Mouse (Mus musculus): ENCODE data around the gene Camk2b. TPM values are rescaled to one million over a fixed set of nuclear protein-coding genes. Genes with fewer than 3 reads are reported as not detected.
A peak's percentile ranks its signal among the peaks of the same experiment; 100 is the strongest.
"Not testable (repeated sequence)": the region's sequence is repeated elsewhere in the genome, so short reads cannot be mapped to it uniquely, and the experiment has no call there.

Gene Camk2b
- polyA plus RNA-seq, 1 experiment from 2014 or later, result 3.6 TPM

- not testable (repeated sequence) for DNase-seq (ENCODE audit: low spot score); H3K36me3 ChIP-seq; H3K9me3 ChIP-seq; H3K4me1 ChIP-seq (replicated peaks); H3K27ac ChIP-seq; H3K4me3 ChIP-seq
- WGBS, result 51% methylated on average over 1 of the region's 4 CpGs
- H3K27me3 ChIP-seq (ENCODE audit: insufficient read depth, poor library complexity, severe bottlenecking), result peaks cover 48% of the 10 kb centered on the region
These were observed 60.7 kb downstream of the Camk2b start for GRCm38 (mm10) chr11:6005374-6006043.

- 33% methylated on average over 2 of the region's 2 CpGs for WGBS
- Histone ChIP-seq H3K27ac (no peak overlapping the region), H3K9me3 (no peaks in the 10 kb centered on the region), H3K4me3 (no peak overlapping the region), H3K36me3 (no peaks in the 10 kb centered on the region), H3K27me3 (ENCODE audit: insufficient read depth, poor library complexity, severe bottlenecking) (peaks cover 39% of the 10 kb centered on the region), H3K4me1 (replicated peaks) (peaks cover 21% of the 10 kb centered on the region)
- DNase-seq (ENCODE audit: low spot score), result no peak
These were observed 63.0 kb downstream of the Camk2b start for GRCm38 (mm10) chr11:6003046-6003639.

GRCm38 (mm10) chr11:6001981-6002649, 64.0 kb downstream of the Camk2b start:
- Histone ChIP-seq H3K27me3 (ENCODE audit: insufficient read depth, poor library complexity, severe bottlenecking) (peaks cover 33% of the 10 kb centered on the region), H3K9me3 (no peaks in the 10 kb centered on the region), H3K36me3 (no peaks in the 10 kb centered on the region), H3K4me1 (replicated peaks) (peaks cover 21% of the 10 kb centered on the region), H3K4me3 (no peak overlapping the region), H3K27ac (no peak overlapping the region)
- 77% methylated on average over 9 of the region's 9 CpGs for WGBS
- DNase-seq (ENCODE audit: low spot score), result no peak

GRCm38 (mm10) chr11:6000961-6001682, 65.0 kb downstream of the Camk2b start:
- 79% methylated on average over 14 of the region's 14 CpGs for WGBS
- Histone ChIP-seq H3K4me1 (replicated peaks) (peaks cover 21% of the 10 kb centered on the region), H3K27ac (peak overlapping the region; percentile 79), H3K36me3 (no peaks in the 10 kb centered on the region), H3K4me3 (no peak overlapping the region), H3K27me3 (ENCODE audit: insufficient read depth, poor library complexity, severe bottlenecking) (peaks cover 33% of the 10 kb centered on the region), H3K9me3 (no peaks in the 10 kb centered on the region)
- DNase-seq (ENCODE audit: low spot score), result no peak

- Histone ChIP-seq H3K27ac (peak overlapping the region; percentile 79), H3K27me3 (ENCODE audit: insufficient read depth, poor library complexity, severe bottlenecking) (peaks cover 28% of the 10 kb centered on the region), H3K4me3 (peak overlapping the region; percentile 18; the same call in 1 of the 2 replicates), H3K4me1 (replicated peaks) (peaks cover 21% of the 10 kb centered on the region), H3K36me3 (no peaks in the 10 kb centered on the region), H3K9me3 (no peaks in the 10 kb centered on the region)
- 25% methylated on average over 8 of the region's 8 CpGs for WGBS
- peak; percentile 69 for DNase-seq (ENCODE audit: low spot score)
These were observed 66.1 kb downstream of the Camk2b start for GRCm38 (mm10) chr11:5999832-6000771.

- H3K4me3 ChIP-seq, result no peak overlapping the region
- H3K9me3 ChIP-seq, result no peaks in the 10 kb centered on the region
- WGBS, result 90% methylated on average over 2 of the region's 2 CpGs
- no peak overlapping the region for H3K27ac ChIP-seq
- peaks cover 21% of the 10 kb centered on the region for H3K4me1 ChIP-seq (replicated peaks)
- peaks cover 15% of the 10 kb centered on the region; the same call in 1 of the 2 replicates for H3K27me3 ChIP-seq (ENCODE audit: insufficient read depth, poor library complexity, severe bottlenecking)
- no peaks in the 10 kb centered on the region for H3K36me3 ChIP-seq
- no peak for DNase-seq (ENCODE audit: low spot score)
These were observed 67.7 kb downstream of the Camk2b start for GRCm38 (mm10) chr11:5998472-5998871.

GRCm38 (mm10) chr11:5995989-5996388, 70.2 kb downstream of the Camk2b start:
- Histone ChIP-seq H3K4me3 (no peak overlapping the region), H3K9me3 (no peaks in the 10 kb centered on the region)
- DNase-seq (ENCODE audit: low spot score), result peak; percentile 82

GRCm38 (mm10) chr11:5994880-5995279, 71.3 kb downstream of the Camk2b start:
- H3K4me3 ChIP-seq, result no peak overlapping the region
- 77% methylated on average over 3 of the region's 3 CpGs for WGBS
- no peak for DNase-seq (ENCODE audit: low spot score)
- H3K27ac ChIP-seq, result no peak overlapping the region
- no peaks in the 10 kb centered on the region for H3K36me3 ChIP-seq
- no peaks in the 10 kb centered on the region for H3K9me3 ChIP-seq
- peaks cover 6% of the 10 kb centered on the region for H3K4me1 ChIP-seq (replicated peaks)
- 0 out of 2 replicates have a peak, but pooled peaks cover 3% of the 10 kb centered on the region for H3K27me3 ChIP-seq (ENCODE audit: insufficient read depth, poor library complexity, severe bottlenecking)

More at GRCm38 (mm10) chr11:5995989-5996388, 70.2 kb downstream of the Camk2b start:
- peaks cover 18% of the 10 kb centered on the region for H3K4me1 ChIP-seq (replicated peaks)
- H3K27ac ChIP-seq, result no peak overlapping the region; the same call in 1 of the 2 replicates
- 18% methylated on average over 8 of the region's 8 CpGs for WGBS
- H3K27me3 ChIP-seq (ENCODE audit: insufficient read depth, poor library complexity, severe bottlenecking), result 0 out of 2 replicates have a peak, but pooled peaks cover 3% of the 10 kb centered on the region
- H3K36me3 ChIP-seq, result no peaks in the 10 kb centered on the region

- H3K27ac ChIP-seq, result no peak overlapping the region
- H3K4me1 ChIP-seq (replicated peaks), result no peaks in the 10 kb centered on the region
- no peaks in the 10 kb centered on the region for H3K36me3 ChIP-seq
- H3K9me3 ChIP-seq, result no peaks in the 10 kb centered on the region
- H3K4me3 ChIP-seq, result no peak overlapping the region
- 93% methylated on average over 5 of the region's 5 CpGs for WGBS
- no peak for DNase-seq (ENCODE audit: low spot score)
- H3K27me3 ChIP-seq (ENCODE audit: insufficient read depth, poor library complexity, severe bottlenecking), result 0 out of 2 replicates have a peak, but pooled peaks cover 3% of the 10 kb centered on the region
These were observed 72.0 kb downstream of the Camk2b start for GRCm38 (mm10) chr11:5994212-5994611.

- H3K4me3 ChIP-seq, result no peak overlapping the region
- H3K4me1 ChIP-seq (replicated peaks), result 0 out of 2 replicates have a peak, but pooled peaks cover 3% of the 10 kb centered on the region
- H3K36me3 ChIP-seq, result no peaks in the 10 kb centered on the region
- H3K27me3 ChIP-seq (ENCODE audit: insufficient read depth, poor library complexity, severe bottlenecking), result 0 out of 2 replicates have a peak, but pooled peaks cover 3% of the 10 kb centered on the region
- peak; percentile 66 for DNase-seq (ENCODE audit: low spot score)
- H3K27ac ChIP-seq, result peak overlapping the region; percentile 25; the same call in 1 of the 2 replicates
- H3K9me3 ChIP-seq, result no peaks in the 10 kb centered on the region
- 33% methylated on average over 4 of the region's 4 CpGs for WGBS
These were observed 75.3 kb downstream of the Camk2b start for GRCm38 (mm10) chr11:5990910-5991309.

GRCm38 (mm10) chr11:5989954-5990593, 76.1 kb downstream of the Camk2b start:
- 0 out of 2 replicates have a peak, but pooled peaks cover 3% of the 10 kb centered on the region for H3K27me3 ChIP-seq (ENCODE audit: insufficient read depth, poor library complexity, severe bottlenecking)
- no peak overlapping the region for H3K27ac ChIP-seq
- no peak overlapping the region for H3K4me3 ChIP-seq
- 85% methylated on average over 16 of the region's 16 CpGs for WGBS
- DNase-seq (ENCODE audit: low spot score), result no peak
- no peaks in the 10 kb centered on the region for H3K9me3 ChIP-seq
- H3K36me3 ChIP-seq, result no peaks in the 10 kb centered on the region
- H3K4me1 ChIP-seq (replicated peaks), result 0 out of 2 replicates have a peak, but pooled peaks cover 3% of the 10 kb centered on the region
